Mouse (Mus musculus): ENCODE measurements at regions not wholly inside any gene's neighbourhood (a gene's known extent, or its start where the extent isn't known, plus 50 kb on each side); places are given as distances from the start of the nearest gene placed in this dataset.

- WGBS, result 91% methylated on average over 1 of the region's 1 CpGs
- DNase-seq (no peak), ATAC-seq (ENCODE audit: low FRiP score, low TSS enrichment) (no peak)
- no peak overlapping the region for H3K27ac ChIP-seq (replicated peaks; ENCODE audit: low read depth, low read length)
- no peak overlapping the region for H3K9ac ChIP-seq (replicated peaks; ENCODE audit: low read length)
- H3K4me2 ChIP-seq (ENCODE audit: low read length), result no peak overlapping the region
- H3K36me3 ChIP-seq (ENCODE audit: control insufficient read depth, insufficient read depth, low read length), result no peaks in the 10 kb centered on the region
- no peaks in the 10 kb centered on the region for H3K4me1 ChIP-seq (ENCODE audit: control insufficient read depth, insufficient read depth, low read length)
- no peaks in the 10 kb centered on the region for H3K9me3 ChIP-seq (ENCODE audit: control insufficient read depth, low read length)
- H3K4me3 ChIP-seq (replicated peaks; ENCODE audit: low read depth, low read length), result no peak overlapping the region
- H3K27me3 ChIP-seq (ENCODE audit: control insufficient read depth, insufficient read depth, low read length), result no peaks in the 10 kb centered on the region
Observed at GRCm38 (mm10) chr13:5519181-5519580, 342.1 kb upstream of the Klf6 start.

GRCm38 (mm10) chr13:5519600-5519999 lies 341.7 kb upstream of the Klf6 start:
- H3K4me1 ChIP-seq (ENCODE audit: control insufficient read depth, insufficient read depth, low read length), result no peaks in the 10 kb centered on the region
- DNase-seq (no peak), ATAC-seq (ENCODE audit: low FRiP score, low TSS enrichment) (no peak)
- no peak overlapping the region for H3K4me2 ChIP-seq (ENCODE audit: low read length)
- H3K9me3 ChIP-seq (ENCODE audit: control insufficient read depth, low read length), result no peaks in the 10 kb centered on the region
- H3K9ac ChIP-seq (replicated peaks; ENCODE audit: low read length), result no peak overlapping the region
- no peak overlapping the region for H3K27ac ChIP-seq (replicated peaks; ENCODE audit: low read depth, low read length)
- no peaks in the 10 kb centered on the region for H3K36me3 ChIP-seq (ENCODE audit: control insufficient read depth, insufficient read depth, low read length)
- H3K27me3 ChIP-seq (ENCODE audit: control insufficient read depth, insufficient read depth, low read length), result no peaks in the 10 kb centered on the region
- WGBS, result 53% methylated on average over 1 of the region's 1 CpGs
- H3K4me3 ChIP-seq (replicated peaks; ENCODE audit: low read depth, low read length), result no peak overlapping the region

- WGBS, result 94% methylated on average over 1 of the region's 1 CpGs
- Histone ChIP-seq H3K36me3 (ENCODE audit: control insufficient read depth, insufficient read depth, low read length) (no peaks in the 10 kb centered on the region), H3K4me2 (ENCODE audit: low read length) (no peak overlapping the region), H3K27ac (replicated peaks; ENCODE audit: low read depth, low read length) (no peak overlapping the region), H3K9me3 (ENCODE audit: control insufficient read depth, low read length) (no peaks in the 10 kb centered on the region), H3K27me3 (ENCODE audit: control insufficient read depth, insufficient read depth, low read length) (no peaks in the 10 kb centered on the region), H3K4me3 (replicated peaks; ENCODE audit: low read depth, low read length) (no peak overlapping the region), H3K4me1 (ENCODE audit: control insufficient read depth, insufficient read depth, low read length) (no peaks in the 10 kb centered on the region), H3K9ac (replicated peaks; ENCODE audit: low read length) (no peak overlapping the region)
- DNase-seq (no peak), ATAC-seq (ENCODE audit: low FRiP score, low TSS enrichment) (no peak)
Observed at GRCm38 (mm10) chr13:5527400-5527799, 333.9 kb upstream of the Klf6 start.

GRCm38 (mm10) chr13:5540321-5540720 lies 321.0 kb upstream of the Klf6 start:
- 46% methylated on average over 1 of the region's 1 CpGs for WGBS
- ATAC-seq (ENCODE audit: low FRiP score, low TSS enrichment) (no peak), DNase-seq (no peak)

GRCm38 (mm10) chr13:5545521-5545920 lies 315.8 kb upstream of the Klf6 start:
- Histone ChIP-seq H3K4me2 (ENCODE audit: low read length) (no peak overlapping the region), H3K27ac (replicated peaks; ENCODE audit: low read depth, low read length) (no peak overlapping the region), H3K36me3 (ENCODE audit: control insufficient read depth, insufficient read depth, low read length) (no peaks in the 10 kb centered on the region), H3K4me3 (replicated peaks; ENCODE audit: low read depth, low read length) (no peak overlapping the region), H3K9me3 (ENCODE audit: control insufficient read depth, low read length) (no peaks in the 10 kb centered on the region), H3K9ac (replicated peaks; ENCODE audit: low read length) (no peak overlapping the region), H3K4me1 (ENCODE audit: control insufficient read depth, insufficient read depth, low read length) (no peaks in the 10 kb centered on the region), H3K27me3 (ENCODE audit: control insufficient read depth, insufficient read depth, low read length) (no peaks in the 10 kb centered on the region)
- DNase-seq, result peak; percentile 33
- ATAC-seq (ENCODE audit: low FRiP score, low TSS enrichment), result no peak

More at GRCm38 (mm10) chr13:5540321-5540720, 321.0 kb upstream of the Klf6 start:
- no peaks in the 10 kb centered on the region for H3K27me3 ChIP-seq (ENCODE audit: control insufficient read depth, insufficient read depth, low read length)
- no peaks in the 10 kb centered on the region for H3K4me1 ChIP-seq (ENCODE audit: control insufficient read depth, insufficient read depth, low read length)
- H3K4me3 ChIP-seq (replicated peaks; ENCODE audit: low read depth, low read length), result no peak overlapping the region
- H3K27ac ChIP-seq (replicated peaks; ENCODE audit: low read depth, low read length), result no peak overlapping the region
- no peak overlapping the region for H3K9ac ChIP-seq (replicated peaks; ENCODE audit: low read length)
- no peak overlapping the region for H3K4me2 ChIP-seq (ENCODE audit: low read length)
- no peaks in the 10 kb centered on the region for H3K9me3 ChIP-seq (ENCODE audit: control insufficient read depth, low read length)
- H3K36me3 ChIP-seq (ENCODE audit: control insufficient read depth, insufficient read depth, low read length), result no peaks in the 10 kb centered on the region

GRCm38 (mm10) chr13:5546011-5546410 lies 315.3 kb upstream of the Klf6 start:
- H3K4me3 ChIP-seq (replicated peaks; ENCODE audit: low read depth, low read length), result no peak overlapping the region
- ATAC-seq (ENCODE audit: low FRiP score, low TSS enrichment) (no peak), DNase-seq (no peak)
- H3K4me2 ChIP-seq (ENCODE audit: low read length), result no peak overlapping the region
- H3K27me3 ChIP-seq (ENCODE audit: control insufficient read depth, insufficient read depth, low read length), result no peaks in the 10 kb centered on the region
- no peaks in the 10 kb centered on the region for H3K4me1 ChIP-seq (ENCODE audit: control insufficient read depth, insufficient read depth, low read length)
- 91% methylated on average over 2 of the region's 2 CpGs for WGBS
- no peak overlapping the region for H3K9ac ChIP-seq (replicated peaks; ENCODE audit: low read length)
- H3K36me3 ChIP-seq (ENCODE audit: control insufficient read depth, insufficient read depth, low read length), result no peaks in the 10 kb centered on the region
- H3K27ac ChIP-seq (replicated peaks; ENCODE audit: low read depth, low read length), result no peak overlapping the region
- H3K9me3 ChIP-seq (ENCODE audit: control insufficient read depth, low read length), result no peaks in the 10 kb centered on the region

- 73% methylated on average over 1 of the region's 1 CpGs for WGBS
- Histone ChIP-seq H3K27ac (replicated peaks; ENCODE audit: low read depth, low read length) (no peak overlapping the region), H3K9ac (replicated peaks; ENCODE audit: low read length) (no peak overlapping the region), H3K4me2 (ENCODE audit: low read length) (no peak overlapping the region), H3K9me3 (ENCODE audit: control insufficient read depth, low read length) (no peaks in the 10 kb centered on the region), H3K36me3 (ENCODE audit: control insufficient read depth, insufficient read depth, low read length) (no peaks in the 10 kb centered on the region), H3K4me3 (replicated peaks; ENCODE audit: low read depth, low read length) (no peak overlapping the region), H3K4me1 (ENCODE audit: control insufficient read depth, insufficient read depth, low read length) (no peaks in the 10 kb centered on the region), H3K27me3 (ENCODE audit: control insufficient read depth, insufficient read depth, low read length) (no peaks in the 10 kb centered on the region)
- peak; percentile 11 for DNase-seq
- ATAC-seq (ENCODE audit: low FRiP score, low TSS enrichment), result no peak
Observed at GRCm38 (mm10) chr13:5546937-5547336, 314.3 kb upstream of the Klf6 start.

- Histone ChIP-seq H3K4me2 (ENCODE audit: low read length) (no peak overlapping the region), H3K9ac (replicated peaks; ENCODE audit: low read length) (no peak overlapping the region), H3K9me3 (ENCODE audit: control insufficient read depth, low read length) (no peaks in the 10 kb centered on the region), H3K36me3 (ENCODE audit: control insufficient read depth, insufficient read depth, low read length) (no peaks in the 10 kb centered on the region), H3K4me1 (ENCODE audit: control insufficient read depth, insufficient read depth, low read length) (no peaks in the 10 kb centered on the region), H3K4me3 (replicated peaks; ENCODE audit: low read depth, low read length) (no peak overlapping the region), H3K27ac (replicated peaks; ENCODE audit: low read depth, low read length) (no peak overlapping the region), H3K27me3 (ENCODE audit: control insufficient read depth, insufficient read depth, low read length) (no peaks in the 10 kb centered on the region)
- WGBS, result 86% methylated on average over 1 of the region's 1 CpGs
- DNase-seq (no peak), ATAC-seq (ENCODE audit: low FRiP score, low TSS enrichment) (no peak)
Observed at GRCm38 (mm10) chr13:5548768-5549167, 312.5 kb upstream of the Klf6 start.

- WGBS, result 94% methylated on average over 4 of the region's 4 CpGs
- no peak for ATAC-seq (ENCODE audit: low FRiP score, low TSS enrichment)
- no peak for DNase-seq
- H3K27me3 ChIP-seq (ENCODE audit: control insufficient read depth, insufficient read depth, low read length), result no peaks in the 10 kb centered on the region
- no peaks in the 10 kb centered on the region for H3K4me1 ChIP-seq (ENCODE audit: control insufficient read depth, insufficient read depth, low read length)
- H3K36me3 ChIP-seq (ENCODE audit: control insufficient read depth, insufficient read depth, low read length), result no peaks in the 10 kb centered on the region
- H3K9ac ChIP-seq (replicated peaks; ENCODE audit: low read length), result no peak overlapping the region
- H3K27ac ChIP-seq (replicated peaks; ENCODE audit: low read depth, low read length), result no peak overlapping the region
- H3K4me3 ChIP-seq (replicated peaks; ENCODE audit: low read depth, low read length), result no peak overlapping the region
- no peaks in the 10 kb centered on the region for H3K9me3 ChIP-seq (ENCODE audit: control insufficient read depth, low read length)
- no peak overlapping the region for H3K4me2 ChIP-seq (ENCODE audit: low read length)
Observed at GRCm38 (mm10) chr13:5549175-5549574, 312.1 kb upstream of the Klf6 start.

All from midbrain, embryonic 14.5 days (tissue).